Mouse (Mus musculus) cortical plate, adult 2 months (tissue): ENCODE results near the gene Apobec3. TPM values are rescaled to one million over a fixed set of nuclear protein-coding genes. Genes with fewer than 3 reads are reported as not detected.
A peak's percentile ranks its signal among the peaks of the same experiment; 100 is the strongest.

Source experiments
- H3K27ac ChIP-seq: fragments of 200-500 bp; 2 replicates; pipeline ENCODE4 v1.5.1; 2012; ENCODE audit warnings: low read length, control low read depth, inconsistent platforms; ENCODE audit not compliant: insufficient read depth
- H3K4me1 ChIP-seq: fragments of 200-500 bp; 2 replicates; pipeline ENCODE4 v1.6.1; 2011; ENCODE audit warnings: low read length; ENCODE audit not compliant: control insufficient read depth, insufficient read depth
- H3K4me3 ChIP-seq: fragments of 200-500 bp; 2 replicates; pipeline ENCODE4 v1.5.1; 2011; ENCODE audit warnings: mild to moderate bottlenecking, low read length, control low read depth; ENCODE audit not compliant: insufficient read depth
- CTCF ChIP-seq: fragments of 200-500 bp; IDR thresholded peaks from 2 replicates; pipeline ENCODE4 v1.5.1; 2011; ENCODE audit warnings: mild to moderate bottlenecking, control low read depth, low read length; ENCODE audit not compliant: insufficient read depth; ENCODE audit errors: extremely low read depth
- POLR2A ChIP-seq: fragments of 200-500 bp; IDR thresholded peaks from 2 replicates; pipeline ENCODE4 v1.6.1; 2011; ENCODE audit warnings: mild to moderate bottlenecking, low read length, control low read depth; ENCODE audit not compliant: insufficient read depth; ENCODE audit errors: extremely low read depth
- polyA plus RNA-seq: library from polyadenylated mRNA; depleted of rRNA; stranded (reverse); fragments of >200 nt; gene quantifications from 2 replicates; pipeline ENCODE4 v1.2.3, GENCODE M21; 2012

The Apobec3 gene
- polyA plus RNA-seq, 1 experiment: 6.7 TPM

- Histone ChIP-seq H3K4me3 (no peak overlapping the region), H3K4me1 (peaks cover 2% of the 10 kb centered on the region; the same call in 1 of the 2 replicates), H3K27ac (no peak overlapping the region)
- no peak for TF ChIP-seq POLR2A
- TF ChIP-seq CTCF: no peak
Measured at GRCm38 (mm10) chr15:79875261-79875995, 16.0 kb upstream of the Apobec3 start.

GRCm38 (mm10) chr15:79878725-79879136, 12.7 kb upstream of the Apobec3 start:
- no peak overlapping the region for H3K27ac ChIP-seq
- H3K4me3 ChIP-seq: no peak overlapping the region
- H3K4me1 ChIP-seq: peaks cover 2% of the 10 kb centered on the region; the same call in 1 of the 2 replicates
- TF ChIP-seq CTCF (no peak), POLR2A (no peak)

- no peak overlapping the region for H3K4me3 ChIP-seq
- H3K27ac ChIP-seq: no peak overlapping the region
- peaks cover 2% of the 10 kb centered on the region; the same call in 1 of the 2 replicates for H3K4me1 ChIP-seq
- TF ChIP-seq POLR2A: peak; percentile 33; the same call in 1 of the 2 replicates
- TF ChIP-seq CTCF: no peak
Measured at GRCm38 (mm10) chr15:79879319-79879718, 12.1 kb upstream of the Apobec3 start.

GRCm38 (mm10) chr15:79880477-79880876, 11.0 kb upstream of the Apobec3 start:
- Histone ChIP-seq H3K27ac (no peak overlapping the region), H3K4me3 (no peak overlapping the region), H3K4me1 (peaks cover 2% of the 10 kb centered on the region; the same call in 1 of the 2 replicates)
- no peak for TF ChIP-seq CTCF
- no peak for TF ChIP-seq POLR2A

GRCm38 (mm10) chr15:79882623-79883267, 8.7 kb upstream of the Apobec3 start:
- H3K4me1 ChIP-seq: peaks cover 2% of the 10 kb centered on the region; the same call in 1 of the 2 replicates
- TF ChIP-seq CTCF (no peak), POLR2A (peak; percentile 51)
- peak overlapping the region; percentile 45 for H3K4me3 ChIP-seq
- peak overlapping the region; percentile 30 for H3K27ac ChIP-seq

- TF ChIP-seq CTCF (peak; percentile 50), POLR2A (peak; percentile 65)
- H3K27ac ChIP-seq: peak overlapping the region; percentile 70
- H3K4me3 ChIP-seq: peak overlapping the region; percentile 45
Measured at GRCm38 (mm10) chr15:79883352-79883822, 8.1 kb upstream of the Apobec3 start.

GRCm38 (mm10) chr15:79884820-79885219, 6.6 kb upstream of the Apobec3 start:
- Histone ChIP-seq H3K4me1 (no peaks in the 10 kb centered on the region), H3K27ac (no peak overlapping the region)
- TF ChIP-seq POLR2A: no peak
- TF ChIP-seq CTCF: no peak

More at GRCm38 (mm10) chr15:79883352-79883822, 8.1 kb upstream of the Apobec3 start:
- H3K4me1 ChIP-seq: peaks cover 2% of the 10 kb centered on the region; the same call in 1 of the 2 replicates

GRCm38 (mm10) chr15:79892213-79892541, 718 bp downstream of the Apobec3 start:
- no peak overlapping the region for H3K27ac ChIP-seq
- no peaks in the 10 kb centered on the region for H3K4me1 ChIP-seq
- H3K4me3 ChIP-seq: peak overlapping the region; percentile 32
- no peak for TF ChIP-seq CTCF
- 0 out of 2 replicates have a peak, but pooled peaks have one; percentile 29 for TF ChIP-seq POLR2A

More at GRCm38 (mm10) chr15:79884820-79885219, 6.6 kb upstream of the Apobec3 start:
- H3K4me3 ChIP-seq: no peak overlapping the region

GRCm38 (mm10) chr15:79892995-79893823, 1.8 kb downstream of the Apobec3 start:
- H3K27ac ChIP-seq: no peak overlapping the region
- no peaks in the 10 kb centered on the region for H3K4me1 ChIP-seq
- no peak overlapping the region for H3K4me3 ChIP-seq
- no peak for TF ChIP-seq POLR2A
- TF ChIP-seq CTCF: no peak
